Mouse (Mus musculus) megakaryocyte, embryonic 14.5 days (primary cell): Measurements from ENCODE around the gene Copz1.

Source experiments
- FLI1 ChIP-seq: IDR thresholded peaks from 2 replicates; pipeline ENCODE4 v1.6.1; 2012; ENCODE audit warnings: low read length, inconsistent platforms, mixed read lengths
- GATA1 ChIP-seq: IDR thresholded peaks from 3 replicates; pipeline ENCODE4 v1.6.1; 2012; ENCODE audit warnings: mixed read lengths, low read length, inconsistent platforms, borderline replicate concordance

DNA sequence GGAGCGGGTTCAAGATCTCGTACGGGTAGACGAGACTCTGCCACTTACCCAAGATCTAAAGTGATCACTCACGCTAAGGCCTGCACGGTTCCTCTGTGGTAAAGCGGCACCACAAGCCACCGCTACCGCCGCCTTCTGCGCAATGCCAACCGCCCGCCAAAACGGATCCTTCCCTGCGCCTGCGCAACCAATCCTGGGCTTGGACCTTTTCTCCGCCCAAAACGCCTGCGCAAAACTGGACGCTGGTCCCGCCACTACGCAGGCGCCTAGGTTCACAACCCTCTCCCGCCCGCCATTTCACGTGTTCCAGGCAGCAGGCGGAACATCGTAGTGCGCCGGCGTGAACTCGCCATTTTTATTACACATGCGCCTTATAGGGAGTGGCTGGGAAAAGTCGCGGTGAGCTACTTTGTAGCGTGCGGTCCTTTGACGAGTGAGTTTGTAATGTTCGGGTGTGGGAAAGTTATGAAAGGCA lies 32.8 kb upstream of the Copz1 start, which contains the start of gene Cbx5:
- TF ChIP-seq GATA1 (no peak), FLI1 (no peak)
